Mouse (Mus musculus): ENCODE data around the gene Pla2g2e. TPM values are rescaled to one million over a fixed set of nuclear protein-coding genes. Genes with fewer than 3 reads are reported as not detected.
"Not testable (repeated sequence)": the region's sequence is repeated elsewhere in the genome, so short reads cannot be mapped to it uniquely, and the experiment has no call there.

Gene Pla2g2e
- under 1 TPM in 1 of 2 experiments, not detected in 1; 0.69 TPM for total RNA-seq (2021)
- long read RNA-seq, experiment 1: 0 reads
- long read RNA-seq, experiment 2: 0 reads

GRCm38 (mm10) chr4:138877731-138878130 lies at the start of gene Pla2g2e:
Pla2g2e (plus strand) TSS chr4:138877942.
- peak in 1 of 2 experiments; percentile 48 for DNase-seq

DNA sequence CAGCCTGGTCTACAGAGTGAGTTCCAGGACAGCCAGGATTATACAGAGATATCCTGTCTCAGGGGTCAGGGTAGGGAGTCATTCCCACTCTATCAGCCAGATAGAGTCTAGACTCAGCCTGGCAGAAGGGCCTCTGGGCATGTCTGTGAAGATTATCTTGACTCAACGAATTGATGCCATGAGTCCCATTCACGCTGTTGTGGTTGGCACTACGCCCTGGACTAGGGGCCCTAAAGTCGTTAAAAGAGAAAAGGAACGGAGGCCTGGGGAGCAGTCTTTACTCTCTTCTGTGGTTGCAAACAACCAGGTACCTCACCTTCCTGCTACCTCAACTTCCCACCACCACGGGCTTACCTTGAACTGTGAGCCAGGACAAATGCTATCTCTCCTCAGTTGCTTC lies 37.9 kb upstream of the Pla2g2e start:
- DNase-seq: no peak

- no peak for DNase-seq
Observed at GRCm38 (mm10) chr4:138840726-138841125, 37.0 kb upstream of the Pla2g2e start.

DNA sequence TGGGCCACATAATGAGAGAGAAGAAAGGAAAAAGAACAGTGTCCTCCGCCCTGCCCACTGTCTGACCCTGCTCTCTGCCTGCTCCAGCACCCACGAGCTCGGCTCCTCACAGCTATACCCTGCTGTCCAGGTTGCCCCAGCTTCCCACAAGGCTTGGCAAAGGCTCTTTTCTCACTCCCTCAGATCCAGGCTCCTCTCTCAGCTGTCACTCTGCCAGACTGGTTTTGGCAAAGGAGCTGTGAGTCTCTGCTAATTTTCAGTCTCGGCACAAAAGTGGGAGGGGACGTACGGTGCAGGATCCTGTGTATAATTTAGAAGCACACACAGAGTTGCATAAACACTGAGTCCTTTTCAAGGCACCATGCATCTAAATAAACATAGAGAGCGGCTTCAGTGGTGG lies 36.4 kb upstream of the Pla2g2e start:
- peak in 1 of 2 experiments; percentile 23 for DNase-seq

DNA sequence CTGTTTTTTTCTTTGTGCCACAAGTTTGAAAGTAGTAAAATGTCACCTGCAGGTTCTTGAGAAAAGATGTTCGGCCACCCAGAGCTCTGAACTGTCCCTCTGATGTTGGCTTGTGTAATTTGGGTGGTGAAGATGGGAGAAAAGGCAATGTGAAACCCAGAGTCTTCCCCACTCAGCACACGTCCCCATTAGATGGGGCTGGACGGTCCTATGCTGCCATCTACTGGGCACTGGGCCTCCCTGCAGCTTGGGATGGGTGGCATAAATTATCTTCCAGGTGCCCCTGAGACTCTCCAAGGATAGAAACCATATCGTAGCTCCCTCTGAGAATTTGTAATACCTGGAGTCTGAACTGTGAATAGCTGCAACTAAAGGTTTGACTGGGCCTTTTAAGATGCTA lies 26.3 kb upstream of the Pla2g2e start:
- DNase-seq: peak; percentile 49 to 85

DNA sequence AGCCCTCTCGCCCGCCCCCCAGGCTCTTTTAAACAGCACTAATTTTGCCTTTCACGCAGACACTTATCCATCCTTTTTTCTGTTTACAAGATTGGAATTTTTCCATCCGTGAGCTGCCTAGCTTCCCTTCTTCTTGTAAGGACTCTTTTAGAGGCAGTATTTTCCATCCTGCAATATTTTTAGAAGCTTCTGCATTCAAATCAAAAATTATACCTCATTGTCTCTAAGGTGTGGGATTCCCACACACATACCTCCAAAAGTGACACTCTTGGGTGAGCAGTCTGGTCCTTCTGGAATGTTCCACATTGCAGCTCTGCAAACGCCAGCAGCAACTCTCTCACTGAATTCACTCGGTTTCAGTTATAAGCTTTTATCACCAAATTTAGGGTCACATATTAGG lies 24.8 kb upstream of the Pla2g2e start:
- DNase-seq: no peak

GRCm38 (mm10) chr4:138855092-138855632 lies 22.6 kb upstream of the Pla2g2e start:
- DNase-seq: no peak

- peak; percentile 45 to 47 for DNase-seq
Observed at GRCm38 (mm10) chr4:138856491-138856890, 21.3 kb upstream of the Pla2g2e start.

DNA sequence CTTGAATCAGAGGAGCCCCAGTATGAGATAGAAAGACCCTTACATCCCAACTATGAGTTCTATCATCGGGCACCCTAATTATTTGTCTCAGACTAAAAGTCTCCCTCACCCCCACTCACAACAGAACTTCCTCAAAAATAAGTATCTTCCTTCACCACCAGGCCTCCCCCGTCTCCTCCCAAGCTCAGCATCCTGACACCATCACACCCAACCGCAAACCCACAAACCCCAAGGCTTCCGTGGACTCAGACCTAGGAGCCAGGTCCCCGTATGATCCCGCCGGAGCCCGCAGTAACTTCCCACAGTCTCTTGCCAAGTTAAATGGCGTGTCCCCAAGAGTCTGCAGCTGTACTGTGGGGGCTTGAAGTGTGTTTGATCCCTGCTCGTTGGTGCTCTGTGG lies 20.2 kb upstream of the Pla2g2e start:
- DNase-seq: no peak

DNA sequence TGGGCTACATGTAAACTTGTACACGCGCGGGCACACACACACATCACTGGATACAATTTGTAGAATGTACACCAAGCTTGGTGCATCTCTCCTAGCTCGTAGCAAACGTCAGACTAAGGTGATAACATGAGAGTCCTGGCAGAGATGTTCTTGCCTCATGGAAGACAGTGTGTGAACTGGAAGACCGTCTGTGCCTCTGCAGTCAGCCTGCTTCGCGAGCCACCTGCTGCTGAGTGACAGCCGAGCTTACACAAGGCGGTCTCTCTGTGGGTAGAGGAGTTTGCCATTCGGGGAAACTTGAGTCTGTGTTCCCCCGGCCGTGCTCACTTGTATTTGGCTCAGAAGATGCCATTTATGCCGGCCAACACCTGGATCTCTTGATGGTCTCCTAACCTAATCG lies 19.3 kb upstream of the Pla2g2e start:
- no peak for DNase-seq

GRCm38 (mm10) chr4:138859245-138859644 lies 18.5 kb upstream of the Pla2g2e start:
- DNase-seq: no peak

- peak; percentile 26 to 74 for DNase-seq
Observed at GRCm38 (mm10) chr4:138859728-138860127, 18.0 kb upstream of the Pla2g2e start.

DNA sequence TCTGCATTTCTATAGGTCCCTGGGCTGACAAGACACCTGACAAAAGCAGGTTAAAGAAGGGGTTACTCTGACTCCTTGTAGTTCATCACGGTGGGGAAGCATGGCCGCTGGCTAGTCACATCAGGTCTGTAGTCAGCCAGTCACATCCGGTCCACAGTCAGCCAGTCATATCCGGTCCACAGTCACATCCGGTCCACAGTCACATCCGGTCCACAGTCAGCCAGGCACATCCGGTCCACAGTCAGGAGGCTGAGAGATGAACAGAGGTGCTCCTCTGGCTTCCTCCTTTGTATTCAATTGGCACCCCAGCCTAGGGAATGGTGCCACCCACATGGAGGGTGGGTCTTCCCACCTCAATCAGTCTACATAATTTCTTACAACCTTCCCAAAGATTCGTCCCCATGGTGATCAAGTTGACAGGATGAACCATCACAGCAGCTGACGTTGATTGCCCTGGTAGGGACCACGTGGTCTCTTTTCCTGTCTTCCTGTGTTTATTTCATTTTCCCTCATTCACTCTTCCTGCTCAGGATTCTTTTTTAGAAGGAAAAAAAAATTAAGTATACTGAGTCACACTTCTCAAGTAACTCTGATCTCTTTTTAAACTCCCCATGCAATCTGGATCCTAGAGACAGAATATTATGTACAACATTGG lies 14.3 kb upstream of the Pla2g2e start, which contains the start of gene Pla2g5:
Pla2g5 (minus strand) TSS at position 139 of the 655 bp plus-strand sequence.
- DNase-seq: no peak

- DNase-seq: no peak
Observed at GRCm38 (mm10) chr4:138865092-138865491, 12.7 kb upstream of the Pla2g2e start.

DNA sequence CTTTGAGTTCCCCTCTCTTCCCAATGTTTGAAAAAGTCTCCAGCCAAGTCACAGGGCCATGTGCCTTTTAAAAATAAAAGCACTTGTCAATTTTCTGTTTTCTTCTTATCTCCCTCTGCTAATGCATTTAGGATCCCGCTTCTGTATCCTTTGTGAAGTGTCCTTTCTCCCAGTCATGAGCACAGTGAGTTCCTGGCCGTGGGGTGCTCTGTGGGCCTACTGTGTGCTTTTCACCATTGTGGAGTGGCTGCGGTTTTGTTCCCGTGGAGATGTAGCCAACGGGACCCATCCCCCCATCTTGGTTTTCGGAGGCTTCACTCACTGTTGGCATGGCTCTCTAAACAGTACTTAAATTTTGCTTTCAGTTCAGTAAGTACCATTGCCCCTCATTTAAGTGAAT lies 11.8 kb upstream of the Pla2g2e start:
- no peak for DNase-seq

DNA sequence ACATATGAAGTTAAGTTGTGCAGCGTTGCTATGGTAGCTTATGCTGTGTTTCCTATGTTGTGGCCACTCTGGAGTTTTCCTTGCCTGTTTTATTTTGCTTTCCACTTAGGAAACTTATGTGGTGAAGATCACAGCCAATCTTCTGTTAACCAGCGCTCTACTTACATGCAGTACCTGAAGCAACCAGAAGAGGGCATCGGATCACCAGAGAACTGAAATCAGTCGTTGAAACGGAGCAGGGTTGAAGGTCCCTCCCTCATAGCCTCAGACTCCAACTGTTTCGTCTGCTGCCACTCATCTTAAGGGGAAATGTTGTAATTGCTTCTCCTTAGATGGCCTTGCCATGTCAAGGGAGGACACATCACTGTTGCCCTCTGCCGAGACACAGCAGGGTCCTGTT lies 11.3 kb upstream of the Pla2g2e start:
- peak; percentile 76 to 91 for DNase-seq

DNA sequence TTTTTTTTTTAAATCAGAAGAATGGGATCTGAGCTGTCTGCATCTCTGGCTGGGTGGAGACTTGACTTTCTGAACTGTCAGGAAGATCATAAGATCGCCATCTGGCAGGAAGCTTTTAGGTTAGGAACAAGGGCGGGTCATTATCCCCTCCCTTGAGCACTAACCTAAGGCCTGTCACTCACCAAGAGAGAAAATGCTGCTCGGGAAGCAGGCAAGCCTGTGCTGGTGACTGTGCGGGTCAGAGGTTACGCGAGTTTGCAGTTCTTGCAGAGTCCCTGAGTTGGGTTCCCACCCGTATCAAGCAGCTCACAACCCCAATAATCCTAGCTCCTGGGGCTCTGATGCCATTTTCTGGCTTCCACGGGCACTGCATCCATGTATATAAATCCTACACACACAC lies 9.1 kb upstream of the Pla2g2e start:
- no peak for DNase-seq

DNA sequence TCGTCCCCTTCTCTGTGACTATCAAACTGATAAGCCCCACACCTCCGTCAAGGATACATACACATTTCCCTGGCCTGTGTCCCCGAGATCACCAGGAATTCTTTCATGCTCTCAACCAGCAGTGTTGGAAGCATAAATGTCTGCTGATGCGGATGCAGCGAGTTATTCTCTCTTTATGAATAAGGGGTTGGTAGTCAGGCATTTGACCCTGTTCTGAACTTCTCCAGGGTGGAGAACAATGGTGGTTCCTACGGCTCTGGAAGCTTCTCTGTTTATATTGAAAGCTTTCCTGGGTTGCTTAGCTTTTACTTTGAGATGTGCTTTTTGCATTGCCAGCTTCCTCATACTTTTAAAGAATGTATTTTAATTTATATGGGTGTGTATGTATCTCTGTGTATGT lies 3.9 kb upstream of the Pla2g2e start, which contains the start of gene Gm13030:
Gm13030 (minus strand) TSS at position 101 of the 400 bp plus-strand sequence.
- no peak for DNase-seq

- DNase-seq: not testable (repeated sequence)
Observed at GRCm38 (mm10) chr4:138875275-138875674, 2.5 kb upstream of the Pla2g2e start.

GRCm38 (mm10) chr4:138875986-138876385 lies 1.8 kb upstream of the Pla2g2e start:
- DNase-seq: no peak

DNA sequence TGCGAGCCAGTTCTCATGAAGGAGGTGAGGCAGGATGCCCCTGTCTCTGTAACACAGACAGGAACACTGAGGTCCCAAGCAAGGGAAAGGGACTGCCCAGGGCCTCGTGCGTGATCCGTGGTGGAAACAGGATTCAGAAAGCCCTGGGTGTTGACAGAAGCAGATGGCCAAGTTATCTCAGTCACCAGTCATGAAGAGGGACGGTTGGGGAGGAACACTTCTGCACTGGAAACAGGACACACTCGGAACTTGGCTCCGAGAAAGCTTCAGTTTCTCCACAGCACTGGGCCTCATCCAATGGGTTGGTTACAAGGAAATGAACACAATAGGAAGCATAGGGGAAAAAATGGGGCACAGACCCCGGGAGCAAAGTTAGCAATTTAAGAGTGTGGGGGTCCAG lies 1.0 kb downstream of the Pla2g2e start:
- peak; percentile 62 to 70 for DNase-seq

DNA sequence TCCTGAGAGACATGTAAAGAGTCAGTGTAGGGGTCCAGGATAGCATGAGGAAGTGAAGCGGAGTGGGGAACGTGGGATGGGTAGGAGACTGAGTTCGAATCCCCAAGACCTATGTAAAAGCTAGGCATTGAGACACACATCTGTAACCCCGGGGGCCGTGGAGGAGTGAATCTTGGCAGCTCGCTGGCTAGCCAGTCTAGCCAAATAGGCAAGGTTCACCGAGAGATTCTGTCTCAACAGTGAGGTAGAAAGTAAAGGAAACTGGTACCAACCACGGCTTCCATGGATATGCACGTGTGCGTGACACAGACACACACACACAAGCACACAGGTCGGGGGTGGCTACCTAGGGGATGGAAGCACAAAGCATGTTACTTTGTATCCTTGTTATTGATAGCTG lies 2.1 kb downstream of the Pla2g2e start:
- peak in 1 of 2 experiments; percentile 16 for DNase-seq

DNA sequence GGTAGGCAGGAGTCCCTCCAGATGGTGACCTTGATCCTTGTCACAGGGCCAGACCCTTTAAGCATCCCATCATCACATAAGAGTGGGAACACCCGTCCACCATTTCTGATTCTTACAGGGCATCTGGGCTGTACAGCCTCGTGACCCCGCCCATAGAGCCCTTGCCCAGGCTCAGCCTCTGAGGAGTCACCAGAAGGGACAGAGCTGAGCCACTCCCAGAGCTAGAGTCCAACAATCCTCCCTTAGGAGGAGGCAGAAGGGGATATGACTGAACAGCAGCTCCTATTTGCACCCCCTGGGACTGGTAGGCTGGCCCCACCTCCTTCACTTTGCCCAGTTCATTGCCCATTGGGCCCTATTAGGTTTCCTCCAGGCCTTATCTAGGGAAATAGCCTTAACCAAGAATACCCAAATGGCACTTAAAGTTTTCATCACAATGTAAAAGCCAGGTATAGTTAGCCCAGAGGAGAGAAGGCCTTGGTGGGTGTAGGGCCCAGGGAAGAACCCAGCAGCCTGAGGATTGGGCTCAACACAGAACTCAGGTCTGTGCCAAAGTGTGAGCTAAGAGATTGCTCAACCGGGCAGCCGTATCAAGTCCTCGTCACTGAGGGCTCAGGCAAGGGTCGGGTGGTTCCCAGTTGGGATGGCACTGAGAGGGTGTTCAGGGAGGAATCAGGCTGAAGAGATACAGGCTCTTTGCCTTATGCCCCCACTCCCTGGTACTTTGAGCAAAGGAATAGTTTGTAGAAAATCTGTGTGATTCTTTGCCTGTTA lies 3.3 kb downstream of the Pla2g2e start:
- peak; percentile 53 to 61 for DNase-seq

Data from heart, adult 18-20 months (tissue).